Mouse (Mus musculus) central nervous system, embryonic 14 days (tissue): ENCODE data around the gene Lcp2. TPM values are rescaled to one million over a fixed set of nuclear protein-coding genes. Genes with fewer than 3 reads are reported as not detected.

ENCODE experiments used
- polyA plus RNA-seq: library from polyadenylated mRNA; depleted of rRNA; stranded (reverse); fragments of >200 nt; gene quantifications from 2 replicates; pipeline ENCODE4 v1.2.3, GENCODE M21; 2012; rRNA removed

The Lcp2 gene
- 2.7 TPM in 2 replicates for polyA plus RNA-seq

DNA sequence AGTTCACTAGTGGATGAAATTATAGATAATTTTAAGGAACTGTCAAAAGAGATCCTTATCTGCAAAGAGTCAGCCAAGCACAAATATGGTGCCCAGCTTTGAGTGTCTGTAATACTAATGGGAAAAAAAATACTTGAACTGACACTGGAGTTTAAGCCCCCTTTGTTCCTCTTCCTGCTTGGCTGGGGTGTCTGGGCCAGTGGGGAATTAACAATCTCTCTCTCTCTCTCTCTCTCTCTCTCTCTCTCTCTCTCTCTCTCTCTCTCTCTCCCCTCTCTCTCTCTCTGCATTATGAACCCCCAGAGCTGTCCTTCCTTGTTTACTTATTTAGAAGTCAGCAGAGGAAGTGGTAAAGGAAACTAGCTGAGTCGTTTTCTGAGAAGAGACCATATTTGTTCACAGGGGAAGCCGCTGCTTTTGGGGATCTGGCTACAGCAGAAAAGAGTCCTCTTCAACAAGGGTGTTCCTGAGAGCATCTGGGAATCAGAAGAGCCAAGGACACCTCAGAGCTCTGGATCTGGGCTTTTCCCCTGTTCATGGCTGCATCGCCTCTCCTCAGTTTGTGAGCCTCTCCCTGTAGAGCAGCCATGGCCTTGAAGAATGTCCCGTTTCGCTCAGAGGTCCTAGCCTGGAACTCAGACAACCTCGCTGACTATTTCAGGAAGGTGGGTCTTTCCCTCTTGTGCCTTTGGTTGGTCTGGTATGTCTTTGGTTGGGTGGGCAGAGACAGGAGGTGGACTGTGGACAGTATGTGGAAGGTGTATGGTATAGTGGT lies at the start of gene Lcp2:
TSS of gene Lcp2 (plus strand) at position 154 of the 775 bp plus-strand sequence.

DNA sequence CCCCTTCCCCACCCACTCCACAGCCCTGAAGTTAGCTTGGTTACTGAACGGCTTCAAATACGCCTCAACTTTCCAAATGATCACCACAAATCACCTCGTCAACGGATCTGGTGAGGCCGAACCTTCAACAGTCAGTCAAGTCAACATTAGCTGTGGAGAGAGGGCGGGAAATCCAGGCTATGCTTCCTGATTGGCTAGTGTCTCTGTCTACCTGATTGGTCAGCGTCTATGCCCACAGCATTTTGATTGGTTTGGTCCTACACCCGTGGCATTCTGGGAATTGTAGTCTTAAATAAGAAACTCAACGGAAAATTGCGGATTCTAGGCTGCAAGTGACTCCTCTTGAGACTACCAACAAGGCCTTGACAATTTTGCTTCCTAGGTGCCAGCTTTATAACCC lies 51.7 kb downstream of the Lcp2 start, which contains the start of gene 4930469K13Rik:
TSS of gene 4930469K13Rik (minus strand) at position 133 of the 400 bp plus-strand sequence.

Other genes with a start within 250 kb of the Lcp2 start
- gene Kcnmb1, start 83.9 kb upstream of the Lcp2 start, polyA plus RNA-seq = 0.11 and 0.13 TPM in 2 replicates
- 42.8 and 43.8 TPM in 2 replicates for gene Kcnip1, start 53.8 kb upstream of the Lcp2 start, polyA plus RNA-seq
- 0.16 and 0.77 TPM in 2 replicates for gene 4930469K13Rik, start 51.6 kb downstream of the Lcp2 start, polyA plus RNA-seq
- 0.08 TPM in 1 of 2 replicates, not detected in the other for gene Foxi1, start 161.2 kb downstream of the Lcp2 start, polyA plus RNA-seq